Mouse (Mus musculus): ENCODE results near the gene Clybl. TPM values are rescaled to one million over a fixed set of nuclear protein-coding genes. Genes with fewer than 3 reads are reported as not detected.

Clybl gene
- polyA plus RNA-seq, 1 experiment from 2014 or later: 17.5 TPM

Other genes with a start within 250 kb of the Clybl start
- gene Gpr183, start 216.5 kb upstream of the Clybl start, polyA plus RNA-seq (2015; fragmentation: Nextera tagmentation; extraction: Ambion mirVana): 0.73 and 1.1 TPM in 2 replicates
- not detected in 2 replicates for gene Timm8a2, start 147.0 kb upstream of the Clybl start, polyA plus RNA-seq (2015; fragmentation: Nextera tagmentation; extraction: Ambion mirVana)
- gene Tm9sf2, start 74.7 kb upstream of the Clybl start, polyA plus RNA-seq (2015; fragmentation: Nextera tagmentation; extraction: Ambion mirVana): 108 and 115 TPM in 2 replicates